Mouse (Mus musculus) layer of hippocampus, adult 9-11 months (tissue): ENCODE data around the gene Bcas3.
A peak's percentile ranks its signal among the peaks of the same experiment; 100 is the strongest.

ENCODE experiments used
- DNase-seq: peaks from one replicate; pipeline ENCODE4 v3.0.0; 2022

The Bcas3 gene

DNA sequence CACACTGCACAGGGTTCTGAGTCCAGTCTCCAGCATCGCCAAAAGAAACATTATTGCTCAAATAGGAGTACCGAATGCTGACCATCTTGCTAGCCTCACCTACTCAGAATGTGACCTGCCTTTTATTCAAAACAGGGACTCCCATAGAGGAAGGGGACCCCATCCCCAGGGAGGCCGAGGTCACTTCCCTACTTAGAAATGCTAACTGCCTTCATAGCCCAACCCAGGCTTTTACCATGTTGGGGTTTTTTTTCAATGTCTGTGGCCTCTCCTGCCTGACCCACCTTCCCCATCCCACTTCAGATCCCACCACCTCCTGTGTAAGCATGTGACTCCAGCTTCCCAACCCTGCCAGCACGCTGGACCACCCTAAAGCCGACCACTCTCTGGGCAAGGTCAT, 458.7 kb downstream of the Bcas3 start:
- no peak for DNase-seq

GRCm38 (mm10) chr11:85812201-85812966, 459.4 kb downstream of the Bcas3 start:
- DNase-seq, result no peak

- DNase-seq, result no peak
Measured at GRCm38 (mm10) chr11:85814678-85815077, 461.7 kb downstream of the Bcas3 start.

GRCm38 (mm10) chr11:85816471-85816870, 463.5 kb downstream of the Bcas3 start:
- DNase-seq, result no peak

DNA sequence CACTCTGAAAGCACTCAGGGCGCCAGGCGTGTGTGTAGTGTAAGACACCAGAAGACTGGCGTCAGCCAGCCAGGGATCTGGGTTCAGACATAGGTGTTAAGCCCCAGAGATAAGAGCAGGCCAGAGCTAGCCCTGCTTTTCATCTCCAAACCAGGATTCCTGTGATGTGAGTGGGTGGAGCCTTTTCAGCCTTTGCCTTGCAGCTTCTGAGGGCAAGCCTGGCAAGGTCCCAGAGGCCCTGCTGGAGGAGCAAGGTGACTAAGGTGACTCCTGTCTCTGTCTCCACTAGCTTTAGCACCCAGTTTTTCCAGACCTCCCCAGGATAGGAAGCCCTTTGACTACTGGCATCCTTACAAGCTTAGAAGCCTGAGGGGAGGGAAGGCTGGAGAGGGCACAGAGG, 465.4 kb downstream of the Bcas3 start:
- no peak for DNase-seq

- DNase-seq, result no peak
Measured at GRCm38 (mm10) chr11:85820959-85821358, 468.0 kb downstream of the Bcas3 start.

DNA sequence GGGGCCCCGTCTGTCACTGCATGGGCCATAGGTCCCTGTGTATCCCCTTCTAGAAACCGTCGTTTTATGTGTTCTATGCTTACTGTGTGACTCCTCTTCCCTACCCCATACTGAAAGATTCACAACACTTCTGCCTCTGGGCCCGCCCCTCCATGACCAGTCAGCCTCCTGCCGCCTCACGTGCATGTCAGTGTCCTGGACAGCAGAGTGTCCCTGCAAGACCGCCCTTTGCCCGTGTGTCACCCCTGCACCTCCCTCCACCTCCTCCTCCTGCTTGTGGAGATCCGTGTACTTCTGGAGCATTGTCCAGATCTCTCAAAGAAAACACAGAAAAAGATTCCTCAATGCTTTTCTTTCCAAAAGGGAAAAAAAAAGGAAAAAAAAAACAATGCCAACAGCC, 468.7 kb downstream of the Bcas3 start:
- no peak for DNase-seq

DNA sequence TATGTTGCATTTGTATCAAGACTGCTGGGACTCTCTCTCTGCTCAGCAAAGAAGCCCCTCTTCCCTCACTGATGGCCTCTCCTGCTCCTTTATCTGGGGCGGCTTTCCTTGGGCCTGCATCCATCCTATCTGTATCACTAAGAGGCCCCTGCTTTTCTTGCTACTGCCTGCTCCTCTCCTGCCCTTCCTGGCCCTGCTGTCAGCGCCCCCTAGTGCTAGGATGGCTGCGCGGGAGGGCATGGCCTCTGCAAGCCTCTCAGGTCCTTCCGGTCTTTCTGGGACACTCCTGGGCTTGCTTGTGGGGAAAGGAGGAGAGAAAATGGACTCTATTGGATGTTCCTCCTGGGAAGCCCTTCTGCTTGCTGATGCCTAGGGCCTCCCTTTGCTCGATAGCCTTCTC, 470.2 kb downstream of the Bcas3 start:
- peak; percentile 37 for DNase-seq

DNA sequence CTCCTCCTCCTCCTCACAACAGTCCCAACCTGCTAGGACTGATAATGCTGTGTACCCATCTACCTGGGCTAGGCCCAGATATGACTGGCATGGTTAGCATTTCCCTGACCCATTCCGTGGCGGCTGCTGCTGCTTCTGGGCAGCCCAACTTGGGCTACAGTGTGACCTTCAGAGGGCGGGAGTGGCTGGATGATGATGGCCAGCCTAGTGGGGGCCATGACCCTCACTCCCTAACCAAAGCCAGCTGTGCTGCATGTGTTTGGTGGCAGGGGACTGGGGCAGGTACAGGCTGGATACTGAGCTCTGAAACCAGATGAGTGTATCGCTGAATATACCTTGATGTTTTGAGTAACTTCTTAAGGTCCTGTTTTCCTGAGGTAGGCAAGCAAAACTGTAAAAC, 470.8 kb downstream of the Bcas3 start:
- no peak for DNase-seq

GRCm38 (mm10) chr11:85825031-85825430, 472.1 kb downstream of the Bcas3 start:
- DNase-seq, result no peak

- no peak for DNase-seq
Measured at GRCm38 (mm10) chr11:85825823-85826222, 472.9 kb downstream of the Bcas3 start.

- no peak for DNase-seq
Measured at GRCm38 (mm10) chr11:85827342-85827741, 474.4 kb downstream of the Bcas3 start.

- DNase-seq, result no peak
Measured at GRCm38 (mm10) chr11:85828691-85829519, 475.9 kb downstream of the Bcas3 start.

DNA sequence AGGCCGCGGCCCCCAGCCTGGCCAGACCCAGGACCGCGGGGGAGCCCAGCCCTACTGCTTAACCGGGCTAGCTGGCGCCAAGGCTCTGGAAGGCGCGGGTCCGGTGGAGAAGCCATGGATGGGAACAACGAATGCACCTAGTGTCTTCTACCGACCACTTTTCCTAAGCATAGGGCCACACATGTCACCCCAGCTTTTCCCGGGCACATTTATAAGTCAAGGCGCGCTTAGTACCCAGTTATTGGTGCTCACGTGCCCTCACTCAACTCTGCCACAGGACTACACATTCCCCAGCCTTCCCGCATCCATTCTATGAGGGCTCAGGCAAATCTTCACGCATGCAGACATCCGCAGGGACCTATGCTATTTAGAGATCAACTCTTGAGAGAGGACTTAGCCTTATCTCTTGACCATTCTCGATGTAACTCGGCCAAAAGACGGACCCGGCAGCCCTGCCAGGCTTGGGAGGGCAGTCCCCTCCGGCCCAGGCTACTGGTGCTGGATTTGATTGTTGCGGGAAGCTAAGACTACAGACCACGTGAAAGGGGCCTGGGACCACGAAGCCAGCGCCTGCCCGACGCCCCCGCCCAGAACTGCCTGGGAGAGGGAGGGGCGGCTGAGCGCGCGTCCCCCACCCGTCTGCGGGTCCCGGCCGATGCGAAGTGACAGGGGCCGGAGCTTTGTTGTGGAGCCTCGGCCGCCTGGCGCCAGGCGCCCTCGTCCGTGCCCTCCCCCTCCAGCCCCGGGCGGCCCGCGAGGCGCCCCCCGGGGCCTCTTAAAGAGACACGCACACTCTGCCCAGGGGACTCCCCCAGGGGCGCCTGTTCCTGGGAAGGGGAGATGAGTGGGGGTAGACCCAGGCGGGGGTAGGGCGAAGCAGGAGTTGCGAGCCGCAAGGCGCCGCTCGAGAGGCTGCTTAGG, 476.8 kb downstream of the Bcas3 start:
- no peak for DNase-seq

- DNase-seq, result no peak
Measured at GRCm38 (mm10) chr11:85830901-85831341, 478.0 kb downstream of the Bcas3 start.

DNA sequence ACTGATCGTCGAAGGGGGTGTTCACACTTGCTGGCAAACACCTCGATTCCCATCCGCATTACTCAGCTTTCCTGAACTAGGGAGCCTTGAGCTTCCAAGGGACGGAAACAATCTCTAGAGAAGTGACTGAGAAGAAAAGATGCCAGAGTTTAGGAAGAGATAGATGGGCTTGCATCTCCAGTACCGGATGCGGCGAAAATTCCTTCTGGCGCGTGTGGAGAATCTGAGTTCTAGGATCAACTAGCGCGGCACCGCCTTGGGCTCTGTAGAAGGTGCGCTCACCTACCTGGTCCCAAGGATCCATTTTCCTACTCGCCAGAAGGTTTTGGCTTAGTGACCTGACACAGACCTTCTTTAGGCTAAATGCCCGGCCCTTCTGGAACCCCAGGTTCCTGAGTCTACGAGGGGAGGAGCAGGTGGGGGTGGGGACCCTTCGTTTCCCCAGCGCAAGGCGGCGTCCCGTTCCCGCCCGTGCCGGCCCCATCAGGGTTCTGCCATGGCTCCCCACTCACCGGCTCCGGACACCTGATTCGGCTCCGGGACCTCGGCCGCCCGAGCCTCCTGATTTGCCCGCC, 478.8 kb downstream of the Bcas3 start:
- no peak for DNase-seq

GRCm38 (mm10) chr11:85832231-85832924, 479.4 kb downstream of the Bcas3 start, which contains the start of gene Tbx2:
Tbx2 (plus strand) TSS chr11:85832551.
- no peak for DNase-seq

GRCm38 (mm10) chr11:85833081-85833521, 480.1 kb downstream of the Bcas3 start:
- DNase-seq, result no peak

DNA sequence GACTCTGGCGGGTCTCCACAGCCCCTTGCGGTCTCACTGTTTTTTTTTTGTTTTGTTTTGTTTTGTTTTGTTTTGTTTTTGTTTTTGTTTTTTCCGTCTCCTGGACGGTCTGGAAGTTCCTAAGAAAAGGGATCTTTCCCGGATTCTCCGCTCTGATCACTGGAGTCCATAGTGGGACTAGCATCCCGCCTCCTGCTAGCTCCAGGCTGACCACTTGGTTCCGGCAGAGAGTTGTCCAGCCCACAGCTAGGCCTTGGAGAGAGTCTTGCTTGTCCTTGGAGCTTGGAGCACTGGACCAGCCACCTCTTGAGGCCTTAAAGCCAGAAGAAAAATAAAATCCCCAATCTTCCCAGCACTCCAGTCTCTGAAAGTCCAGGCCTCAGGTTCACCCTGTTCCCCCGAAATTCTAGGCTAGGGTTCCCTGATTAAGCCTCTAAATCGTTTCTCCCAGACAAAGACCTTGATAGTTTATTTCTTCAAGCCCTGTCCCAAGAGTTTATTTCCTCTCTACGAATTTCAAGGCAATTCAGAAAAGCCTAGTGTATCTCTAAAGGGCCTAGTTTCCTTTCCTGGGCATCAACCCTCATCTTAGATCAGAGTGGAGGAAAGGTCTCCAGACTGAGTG, 480.9 kb downstream of the Bcas3 start:
- no peak for DNase-seq

GRCm38 (mm10) chr11:85834386-85834931, 481.5 kb downstream of the Bcas3 start:
- no peak for DNase-seq
